Mouse (Mus musculus): ENCODE measurements around the gene Tmtc2.

DNA sequence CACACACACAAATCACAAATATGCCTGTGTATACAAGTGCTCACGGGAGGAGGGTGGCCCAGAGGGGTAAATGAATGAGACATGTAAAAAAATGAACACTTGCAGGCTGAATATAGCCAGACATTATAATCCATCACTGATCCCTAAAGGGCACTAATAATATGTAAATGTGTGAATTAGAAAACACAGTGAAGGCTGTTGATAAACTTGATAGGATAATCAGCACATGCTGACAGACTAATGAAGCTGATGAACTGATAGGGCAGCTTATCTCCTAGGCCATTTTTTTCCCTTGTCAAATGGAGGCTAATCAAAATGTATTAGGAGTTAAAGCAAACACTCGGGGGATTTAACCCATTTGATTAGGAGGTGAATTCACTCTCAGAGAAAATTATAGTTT lies 255.4 kb downstream of the Tmtc2 start:
- TF ChIP-seq POLR2A (IDR thresholded peaks at IDR 0.05; ENCODE audit: control insufficient read depth, low read depth, low read length) = no peak
- no peak for TF ChIP-seq CTCF (IDR thresholded peaks at IDR 0.05; ENCODE audit: control insufficient read depth, insufficient read depth, insufficient replicate concordance, low read depth, low read length)
